Mouse (Mus musculus) testis, postnatal 14 days (tissue): ENCODE measurements around the gene Agfg2.
"Not testable (repeated sequence)": the region's sequence is repeated elsewhere in the genome, so short reads cannot be mapped to it uniquely, and the experiment has no call there.

Experiments
- DNase-seq: peaks from one replicate; pipeline ENCODE4 v3.0.0; 2021; ENCODE audit warnings: low spot score

Agfg2 gene

DNA sequence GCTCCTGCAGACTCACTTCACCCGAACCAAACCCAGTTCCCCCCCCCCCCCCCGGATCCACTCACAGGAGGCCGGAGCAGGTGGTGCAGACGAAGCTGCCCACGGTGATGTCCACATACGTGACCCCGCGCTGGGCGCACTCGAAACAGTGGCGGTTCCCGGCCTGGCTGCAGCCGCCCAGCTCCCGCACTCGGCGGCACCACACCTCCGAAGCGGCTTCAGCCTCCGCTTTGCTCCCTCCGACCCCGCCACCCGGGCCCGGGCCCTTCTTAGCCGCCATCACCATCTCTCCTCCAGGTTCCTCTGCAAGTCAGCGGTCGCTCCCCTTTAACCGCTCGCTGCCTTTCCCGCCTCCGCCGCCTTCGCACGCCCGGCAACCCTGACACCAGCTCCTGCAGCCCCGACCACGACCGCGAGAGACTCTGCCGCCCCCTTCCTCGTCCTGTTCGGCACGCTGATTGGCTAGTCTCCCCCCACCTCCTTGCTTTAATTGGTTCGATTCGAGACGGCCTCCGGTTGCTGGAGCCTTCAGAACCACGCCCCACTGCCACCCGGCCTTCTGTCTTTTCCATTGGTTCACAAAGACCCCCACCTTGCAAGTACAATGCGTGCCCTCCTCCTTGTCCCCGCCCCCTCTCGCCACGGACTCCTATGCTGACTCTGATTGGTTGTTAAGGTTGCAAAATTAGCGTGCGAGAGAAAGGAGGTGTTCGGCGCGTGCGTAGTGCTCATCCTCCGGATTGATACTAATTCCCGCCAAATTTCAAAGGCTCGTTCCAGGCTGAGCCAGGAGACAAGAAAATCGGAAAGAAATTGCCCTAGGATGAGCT, at the start of gene Agfg2:
Gene Agfg2, minus strand, starts transcription at position 433 of the 830 bp plus-strand sequence.
- peak; percentile 99 for DNase-seq

GRCm38 (mm10) chr5:137733638-137734288, 49.2 kb upstream of the Agfg2 start:
- no peak for DNase-seq

GRCm38 (mm10) chr5:137726767-137727166, 42.2 kb upstream of the Agfg2 start:
- DNase-seq, result no peak

DNA sequence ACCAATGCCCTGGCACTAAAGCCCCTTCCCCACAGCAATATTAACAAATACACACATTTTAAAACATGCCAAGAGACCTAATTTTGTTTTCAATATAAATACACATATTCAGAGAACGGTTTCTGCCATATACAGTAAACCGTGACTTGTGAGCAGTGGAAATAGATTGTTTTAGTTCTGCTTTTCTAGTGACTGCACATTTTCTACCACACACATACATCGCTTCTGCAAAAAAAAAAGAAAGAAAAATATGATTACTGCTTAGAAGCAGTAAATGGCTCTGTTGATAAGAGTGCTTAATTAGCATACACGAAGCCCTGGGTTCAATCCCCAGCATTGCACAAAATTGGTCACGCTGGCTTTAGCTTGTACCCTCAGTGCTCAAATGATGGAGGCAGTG, 39.3 kb upstream of the Agfg2 start:
- no peak for DNase-seq

DNA sequence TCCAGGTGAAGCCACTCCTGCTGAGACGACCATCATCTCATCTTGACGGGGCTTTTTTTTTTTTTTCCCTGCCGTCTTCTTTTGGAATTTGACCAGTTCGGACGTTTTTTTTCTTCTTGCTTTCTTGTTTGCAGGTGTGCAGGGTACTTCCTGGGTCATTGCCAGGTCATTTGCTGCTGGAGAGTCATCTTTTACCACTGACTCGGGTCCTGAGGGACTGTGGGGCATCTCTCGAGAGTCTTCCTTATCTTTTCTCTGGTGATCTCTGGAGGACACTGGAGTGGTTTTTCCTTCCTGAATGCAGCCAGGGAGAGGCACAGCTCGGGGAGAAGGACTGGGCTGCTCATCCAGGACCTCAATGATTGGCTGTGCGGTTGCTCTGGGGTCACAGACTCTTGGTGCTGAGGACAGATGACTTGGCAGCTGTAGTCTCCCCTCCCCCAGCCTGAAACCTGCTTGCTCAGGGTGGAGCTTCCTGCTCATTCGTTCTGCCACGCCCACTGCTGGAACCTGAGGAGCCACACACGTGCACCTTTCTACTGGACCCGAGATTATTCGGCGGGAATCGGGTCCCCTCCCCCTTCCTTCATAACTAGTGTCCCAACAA, 36.1 kb upstream of the Agfg2 start:
- not testable (repeated sequence) for DNase-seq

DNA sequence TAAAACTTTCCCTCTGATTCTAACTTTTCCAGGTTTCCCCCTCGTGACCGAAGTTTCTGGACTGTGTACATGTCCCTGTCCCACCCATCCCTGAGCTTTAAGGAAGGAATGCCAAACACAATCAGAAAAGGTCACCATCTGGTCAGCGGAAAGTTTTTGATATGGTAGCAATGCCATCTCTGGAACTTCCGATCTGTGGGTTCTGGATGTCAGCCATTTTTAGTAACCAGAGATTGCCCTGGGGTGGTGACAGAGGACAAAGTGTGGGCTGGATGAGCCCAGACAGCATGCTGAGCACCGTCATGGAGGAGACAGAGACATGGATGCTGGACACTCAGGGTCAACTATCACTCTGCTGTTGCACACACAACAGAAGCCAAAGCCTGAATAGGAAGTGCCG, 34.6 kb upstream of the Agfg2 start:
- DNase-seq, result no peak

DNA sequence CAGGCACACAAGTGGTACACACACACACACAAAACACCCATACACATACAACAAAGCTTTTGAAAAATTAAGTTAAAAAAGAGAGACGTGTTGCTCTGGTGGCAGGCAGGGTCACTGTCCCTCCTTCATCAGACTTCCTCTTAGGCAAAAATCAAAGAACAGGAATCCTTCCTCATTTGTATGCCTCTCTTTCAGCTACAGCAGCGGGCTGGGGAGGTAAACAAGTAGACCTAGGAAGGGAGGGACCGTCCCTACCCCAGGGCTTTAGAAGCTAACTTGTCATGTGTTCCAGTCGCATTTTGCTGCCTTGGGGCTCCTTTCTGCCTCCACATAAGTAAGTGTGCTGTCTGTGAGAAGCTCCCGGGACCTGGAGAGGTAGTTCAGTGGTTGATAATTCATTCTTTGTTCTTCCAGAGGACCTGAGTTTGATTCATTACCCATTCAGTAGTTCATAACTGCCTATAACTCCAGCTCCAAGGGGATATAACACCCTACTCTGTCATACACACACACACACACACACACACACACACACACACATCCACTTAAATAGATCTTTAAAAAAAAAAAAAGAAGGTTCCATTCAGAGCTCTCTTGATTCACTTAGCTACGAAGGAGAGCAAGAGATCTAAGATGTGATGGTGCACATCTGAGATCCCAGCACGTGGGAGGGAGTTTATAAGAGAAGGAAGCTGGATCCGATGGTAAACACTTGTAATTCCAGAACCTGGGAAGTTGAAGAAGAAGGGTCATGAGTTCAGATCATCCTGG, 33.7 kb upstream of the Agfg2 start:
- DNase-seq, result no peak

DNA sequence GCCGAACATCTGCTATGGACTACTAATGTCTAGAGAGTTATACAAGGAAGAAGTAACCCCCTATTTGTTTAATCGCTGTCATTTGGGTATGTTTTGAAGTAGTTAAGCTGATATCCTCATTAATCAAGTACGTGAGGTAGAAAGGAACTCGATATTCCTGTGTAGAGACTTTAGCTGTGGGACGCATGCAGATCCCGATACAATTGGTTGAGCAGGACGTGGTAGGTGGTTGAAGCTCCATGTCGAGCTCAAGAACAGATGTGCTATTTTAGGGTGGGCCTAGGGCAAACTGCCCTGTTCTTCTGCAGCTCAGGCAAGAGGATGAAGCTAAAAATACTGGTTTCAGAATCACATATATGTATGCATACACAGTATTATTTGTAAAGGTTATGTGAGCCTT, 31.2 kb upstream of the Agfg2 start:
- no peak for DNase-seq

- DNase-seq, result no peak
These were observed 28.9 kb upstream of the Agfg2 start for GRCm38 (mm10) chr5:137713454-137713853.

DNA sequence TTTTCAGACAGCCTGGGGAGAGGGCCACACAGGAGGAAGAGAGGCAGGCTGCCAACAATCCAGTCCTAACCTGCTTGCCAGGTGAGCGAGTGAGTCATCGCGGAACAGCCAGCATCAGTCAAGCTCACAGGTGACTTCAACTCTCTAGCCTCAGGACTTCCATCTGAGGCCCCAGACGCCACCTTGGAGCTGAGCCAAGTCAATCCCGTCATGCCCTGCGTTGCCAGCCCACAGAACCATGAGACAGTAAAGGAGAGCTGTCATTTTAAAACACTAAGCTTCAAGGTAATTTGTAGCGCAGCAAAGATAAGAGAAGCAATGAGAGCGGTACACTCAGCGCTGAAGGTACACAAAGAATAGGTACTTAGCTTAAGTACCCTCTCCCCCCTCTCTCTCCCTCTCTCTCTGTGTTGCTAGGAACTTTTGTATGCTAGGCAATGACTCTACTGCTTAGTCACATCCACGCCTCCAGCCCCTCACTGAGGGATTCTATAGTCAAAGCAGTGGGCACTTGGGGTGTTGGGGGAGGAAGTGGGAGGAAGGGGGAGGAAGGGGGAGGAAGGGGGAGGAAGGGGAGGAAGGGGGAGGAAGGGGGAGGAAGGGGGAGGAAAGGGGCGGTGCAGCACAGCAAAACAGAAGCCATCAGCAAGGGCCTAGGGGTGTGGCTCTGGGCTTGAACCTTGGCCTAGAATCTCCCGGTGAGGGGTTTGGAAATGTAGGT, 22.5 kb upstream of the Agfg2 start:
- peak; percentile 70 for DNase-seq

DNA sequence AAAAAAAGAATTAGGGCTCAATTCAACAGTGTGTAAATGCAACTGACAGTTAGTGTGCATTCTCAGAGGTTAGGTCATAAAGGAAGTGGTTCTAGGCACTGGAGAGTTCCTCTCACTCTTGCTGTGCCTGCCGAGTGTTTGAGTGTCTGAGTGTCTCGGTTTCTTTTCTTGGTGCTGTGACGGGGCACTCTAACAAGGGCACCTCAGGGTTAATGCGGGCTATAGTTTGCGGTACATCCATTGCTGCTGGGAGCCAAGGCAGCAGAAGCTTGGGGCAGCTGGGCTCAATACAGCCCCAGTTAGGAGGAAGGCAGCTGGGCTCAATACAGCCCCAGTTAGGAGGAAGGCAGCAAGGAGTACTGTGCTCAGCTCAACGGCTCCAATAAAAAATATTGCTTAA, 20.7 kb upstream of the Agfg2 start:
- DNase-seq, result no peak

DNA sequence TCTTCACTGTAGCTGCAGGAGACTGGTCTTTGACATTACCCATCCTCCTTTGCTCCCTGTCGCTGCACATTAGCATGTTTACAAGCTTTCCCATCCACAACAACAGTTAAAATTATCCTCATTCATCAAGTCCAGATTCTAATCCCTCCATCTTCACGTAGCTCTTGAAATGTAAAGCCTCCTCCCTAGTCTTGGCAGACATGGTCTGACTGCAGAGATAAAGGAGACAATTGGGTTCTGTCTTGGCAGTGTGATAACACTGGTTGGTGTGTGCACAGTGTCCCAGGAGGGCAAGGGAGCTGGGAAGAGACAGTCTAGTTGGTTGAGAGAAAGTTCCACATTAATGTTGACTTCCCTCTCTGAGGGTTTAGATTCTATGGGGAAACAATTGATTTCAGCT, 15.3 kb upstream of the Agfg2 start:
- no peak for DNase-seq

GRCm38 (mm10) chr5:137699080-137699479, 14.6 kb upstream of the Agfg2 start:
- no peak for DNase-seq

DNA sequence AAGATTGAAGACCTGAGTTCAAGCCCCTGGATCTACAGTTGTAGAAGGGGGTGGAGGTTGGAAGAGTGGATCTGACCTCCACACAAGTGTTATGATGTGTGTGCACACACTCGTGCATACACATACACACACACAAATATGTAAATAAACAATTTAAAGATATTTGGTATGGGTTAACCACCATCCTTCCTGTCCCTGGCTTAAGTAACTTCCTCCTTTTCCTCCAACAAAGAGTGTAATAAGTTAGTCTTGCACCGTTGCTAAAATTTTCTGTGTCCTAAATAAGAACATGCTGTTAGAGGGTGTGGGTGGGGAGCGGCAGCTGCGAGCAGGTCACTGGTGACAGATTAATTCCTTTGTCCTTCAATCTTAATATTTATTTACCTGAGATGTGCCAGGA, 11.4 kb upstream of the Agfg2 start:
- no peak for DNase-seq

DNA sequence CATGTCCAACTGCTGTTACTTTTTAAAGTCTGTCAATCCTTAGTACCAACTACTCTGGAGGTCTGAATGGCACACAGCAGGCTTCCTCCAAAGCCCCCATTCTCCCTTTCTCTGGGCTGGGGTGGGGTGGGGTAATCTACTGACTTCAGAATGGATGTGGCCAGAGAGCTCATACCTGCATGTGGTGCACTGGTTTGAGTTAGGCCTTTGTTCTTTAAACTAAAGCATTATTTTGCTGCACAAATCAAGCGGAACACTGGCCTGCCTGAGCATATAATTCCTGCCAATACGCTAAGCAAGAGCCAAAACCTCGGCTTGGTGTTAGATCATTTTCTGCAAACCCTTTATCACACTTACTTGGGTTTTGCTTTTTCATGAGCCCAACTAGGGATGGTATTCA, 10.3 kb upstream of the Agfg2 start:
- DNase-seq, result no peak

DNA sequence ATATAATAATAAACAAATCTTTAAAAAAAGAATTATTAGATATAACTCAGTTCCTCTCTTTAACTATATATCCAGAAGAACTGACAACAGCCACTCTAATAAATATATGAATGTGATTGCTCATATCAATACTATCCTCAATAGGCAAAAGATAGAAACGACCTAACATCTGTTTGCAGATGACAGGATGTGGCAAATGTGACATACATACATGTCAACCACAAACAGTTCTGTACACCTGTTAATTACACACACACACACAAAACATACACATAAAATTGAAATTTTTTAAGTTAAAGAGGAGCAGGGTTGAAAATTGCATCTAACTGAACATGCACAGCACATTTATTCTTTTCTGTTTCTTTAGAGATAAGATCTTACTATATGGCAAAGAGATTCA, 7.4 kb upstream of the Agfg2 start:
- DNase-seq, result no peak

- no peak for DNase-seq
These were observed 6.0 kb upstream of the Agfg2 start for GRCm38 (mm10) chr5:137690531-137690930.

DNA sequence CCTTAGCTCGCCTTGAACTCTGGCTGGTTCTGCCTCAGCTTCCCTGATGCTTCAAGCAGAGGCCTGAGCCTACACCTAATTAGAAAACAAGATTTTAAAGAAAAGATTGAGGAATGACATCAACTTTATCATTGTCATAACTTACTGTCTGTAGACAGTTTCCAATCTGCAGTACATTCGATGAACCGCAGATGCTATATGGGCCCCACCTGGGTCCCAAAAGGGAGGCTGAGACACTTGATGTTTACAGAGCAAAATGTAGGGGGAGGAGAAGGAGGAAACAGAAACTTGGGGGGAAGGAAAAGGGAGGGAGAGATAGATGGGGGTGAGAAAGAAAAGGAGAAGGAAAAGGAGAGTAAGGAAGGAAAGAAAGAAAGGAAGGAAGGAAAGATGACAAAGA, 5.4 kb upstream of the Agfg2 start:
- no peak for DNase-seq

- no peak for DNase-seq
These were observed 1.7 kb upstream of the Agfg2 start for GRCm38 (mm10) chr5:137686127-137686790.

- no peak for DNase-seq
These were observed 1.1 kb upstream of the Agfg2 start for GRCm38 (mm10) chr5:137685653-137686052.
